Mouse (Mus musculus): ENCODE measurements at regions not wholly inside any gene's neighbourhood (a gene's known extent, or its start where the extent isn't known, plus 50 kb on each side); places are given as distances from the start of the nearest gene placed in this dataset.

DNA sequence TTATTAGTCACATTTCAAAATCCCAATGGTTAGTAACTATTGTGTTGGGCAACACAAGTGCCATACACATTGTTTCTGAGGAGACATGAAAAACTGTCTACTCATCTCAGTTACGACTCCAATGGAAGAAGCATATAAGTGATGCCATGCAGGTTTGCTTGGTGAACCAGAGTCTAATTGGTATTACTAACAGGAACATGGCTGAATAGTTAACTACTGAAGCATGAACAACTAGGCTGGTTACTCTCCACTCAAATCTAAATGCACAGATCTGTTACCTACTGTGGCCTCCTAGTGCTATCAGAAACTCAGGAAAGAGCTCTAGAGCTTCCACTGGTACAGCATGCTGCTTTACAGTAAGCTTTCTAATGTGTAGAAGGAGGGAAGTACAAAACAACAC lies 503.5 kb upstream of the Sox9 start:
- no peak for DNase-seq

DNA sequence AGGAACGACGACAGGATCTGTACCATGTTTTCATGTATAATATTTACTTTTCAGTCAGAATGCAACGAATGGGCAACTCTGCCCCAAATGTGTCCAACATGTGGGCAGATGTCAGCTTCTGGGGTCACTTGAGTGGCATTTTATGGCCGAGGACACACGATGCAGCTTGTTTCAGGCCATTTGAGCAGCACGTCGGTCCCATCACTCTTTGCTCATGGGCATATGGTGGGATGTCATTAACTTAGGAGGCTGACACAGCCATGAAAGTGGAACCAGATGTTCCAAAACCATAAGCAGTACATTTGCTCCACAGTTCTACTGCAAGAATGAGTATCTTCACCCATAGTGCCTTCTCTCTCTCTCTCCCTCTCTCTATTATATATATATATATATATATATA lies 499.1 kb upstream of the Sox9 start:
- DNase-seq: no peak

DNA sequence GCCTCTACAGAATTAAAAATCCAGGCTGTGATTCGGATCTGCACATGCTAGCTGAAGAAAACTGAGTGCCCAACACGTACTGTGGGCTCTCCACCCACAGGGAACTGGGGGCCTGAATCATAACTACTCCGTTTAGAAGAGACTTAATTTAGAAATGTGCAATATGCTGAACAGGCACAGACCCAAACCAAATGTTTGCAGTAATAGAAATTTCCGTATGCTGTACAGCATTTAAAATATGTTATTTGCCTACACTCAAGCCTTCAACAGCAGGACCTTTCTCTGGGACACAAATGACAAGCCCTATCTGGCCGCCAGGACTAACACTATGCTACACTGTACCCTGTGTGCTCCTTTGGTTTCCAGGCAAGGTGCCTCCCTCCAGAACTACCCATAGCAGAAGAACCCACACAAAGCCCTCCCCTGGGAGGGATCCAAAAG lies 483.1 kb upstream of the Sox9 start:
- DNase-seq: no peak

DNA sequence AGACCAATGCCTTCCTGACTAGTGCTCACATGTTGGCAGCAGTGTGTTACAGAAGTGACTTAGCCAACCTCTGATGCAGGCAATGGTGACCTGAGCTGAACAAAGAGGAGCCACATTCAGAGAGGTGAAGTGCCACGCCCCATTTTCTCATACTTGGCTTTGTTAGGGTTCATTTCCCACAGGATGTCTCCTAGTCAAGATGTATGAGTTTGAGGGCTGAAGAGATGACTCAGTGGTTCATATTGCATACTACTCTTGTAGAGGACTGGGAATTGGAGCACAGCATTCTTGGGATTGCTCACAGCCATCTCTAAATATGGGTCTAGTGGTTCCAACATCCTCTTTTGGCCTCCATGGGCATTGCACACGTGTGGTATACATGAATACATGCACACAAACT lies 478.9 kb upstream of the Sox9 start:
- no peak for DNase-seq

DNA sequence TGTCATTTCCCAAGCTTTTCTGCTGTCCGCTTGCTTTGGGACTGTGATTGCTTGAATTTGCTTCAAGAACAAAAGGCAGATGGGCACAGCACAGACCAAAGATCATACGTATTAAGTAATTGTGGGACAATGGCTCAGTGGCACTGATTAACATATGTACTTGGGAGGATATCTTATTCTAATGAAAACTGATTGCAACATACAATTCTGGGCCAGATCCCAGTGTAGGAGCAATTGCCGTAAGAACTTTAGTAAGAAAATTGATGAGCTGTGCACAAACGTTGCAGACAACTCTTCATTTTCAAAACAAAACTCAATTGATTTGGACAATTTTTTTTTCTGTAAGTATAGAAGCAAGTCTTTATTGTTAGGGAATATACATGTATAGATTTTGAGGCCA lies 456.2 kb upstream of the Sox9 start:
- DNase-seq: no peak

DNA sequence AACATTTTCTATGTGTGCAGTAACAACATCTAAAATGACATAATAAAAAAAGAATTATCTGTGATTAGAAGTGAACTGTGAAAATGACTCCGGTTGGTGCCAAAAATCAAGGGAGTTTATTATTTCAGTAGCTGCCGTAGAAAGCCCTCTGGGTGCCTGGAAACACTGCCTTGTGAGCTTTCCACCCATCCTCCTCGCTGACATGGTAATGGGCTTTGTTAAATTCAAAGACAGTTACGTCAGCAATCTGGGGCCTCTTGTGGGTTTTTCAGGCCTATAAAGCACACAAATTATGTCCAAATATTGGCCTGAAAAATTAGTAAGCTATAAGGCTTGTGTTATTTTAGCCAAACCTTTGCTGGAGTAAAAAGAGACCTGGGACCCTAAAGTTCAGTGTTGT lies 454.4 kb upstream of the Sox9 start:
- no peak for DNase-seq

DNA sequence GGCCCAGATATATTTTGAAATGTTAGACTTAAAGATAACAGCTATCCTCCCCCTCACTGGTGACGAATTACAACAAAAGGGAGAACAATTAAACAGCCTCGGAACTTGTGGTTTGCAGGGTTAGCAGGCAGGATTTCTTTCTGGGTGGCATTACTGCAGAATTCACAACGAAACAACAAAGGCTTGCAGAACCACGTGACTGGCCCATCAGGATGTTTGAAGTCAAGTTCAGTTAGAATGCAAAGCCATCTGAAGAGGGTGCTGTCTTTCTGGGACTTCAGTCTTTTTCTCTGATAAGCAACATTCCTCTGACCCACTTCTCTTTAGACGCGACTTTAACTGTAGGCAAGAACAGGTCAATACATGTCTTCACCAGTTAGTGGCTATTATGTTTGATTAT lies 436.9 kb upstream of the Sox9 start:
- DNase-seq: no peak

DNA sequence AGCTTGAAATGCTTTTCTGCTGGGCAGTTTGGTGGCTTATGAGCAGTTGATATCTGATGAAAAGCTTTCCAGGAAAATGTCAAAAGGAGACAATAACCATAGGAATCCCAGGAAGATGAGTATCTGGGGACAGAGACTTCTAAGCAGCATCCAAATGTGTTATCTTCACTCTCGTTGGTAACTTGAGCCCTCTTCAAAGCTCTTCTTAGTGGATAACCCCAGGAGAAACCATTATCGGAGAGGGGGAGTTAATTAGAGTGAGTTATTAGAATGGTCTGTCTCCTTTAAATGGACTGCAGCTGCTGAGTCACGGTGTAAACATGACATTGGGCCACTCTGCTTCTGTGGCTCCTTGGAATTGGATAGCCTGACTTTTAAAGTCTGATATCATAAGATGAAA lies 436.4 kb upstream of the Sox9 start:
- DNase-seq: no peak

DNA sequence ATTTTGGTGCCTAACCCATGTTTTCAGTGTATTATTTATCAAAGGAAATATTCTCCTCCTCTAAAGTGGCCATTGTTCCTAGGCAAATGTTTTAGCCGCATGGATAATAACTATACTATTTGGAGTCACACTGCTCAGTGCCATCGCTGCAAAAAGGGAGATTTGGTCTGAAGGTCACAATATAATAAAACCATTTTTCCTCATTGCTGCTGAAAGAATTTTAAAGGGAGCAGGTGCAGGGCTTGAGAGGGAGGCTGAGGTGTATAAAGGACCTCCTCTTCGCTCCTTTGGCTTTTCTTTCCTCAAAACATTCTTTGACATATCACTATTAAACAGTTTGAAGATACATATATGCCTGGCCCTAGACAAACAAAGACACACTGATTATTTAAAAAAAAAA lies 435.9 kb upstream of the Sox9 start:
- no peak for DNase-seq

DNA sequence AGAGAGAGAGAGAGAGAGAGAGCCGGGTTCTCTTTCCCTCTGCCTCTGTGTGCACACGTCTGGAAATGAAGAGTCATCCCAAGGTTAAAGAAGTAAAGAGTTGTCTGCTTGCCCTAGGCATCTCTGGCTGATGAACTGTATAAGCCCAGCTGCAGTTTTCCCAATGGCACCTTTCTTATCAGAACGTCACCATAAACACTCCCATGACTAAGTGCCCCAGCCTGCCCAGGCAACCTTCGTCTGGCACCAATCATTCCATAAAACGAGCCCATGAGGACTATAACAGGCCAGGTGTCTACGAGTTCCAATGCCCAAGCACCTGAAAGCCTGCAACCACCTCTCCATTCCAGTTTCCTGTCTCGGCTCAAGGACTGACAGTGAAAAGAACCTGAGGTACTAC lies 435.5 kb upstream of the Sox9 start:
- DNase-seq: no peak

DNA sequence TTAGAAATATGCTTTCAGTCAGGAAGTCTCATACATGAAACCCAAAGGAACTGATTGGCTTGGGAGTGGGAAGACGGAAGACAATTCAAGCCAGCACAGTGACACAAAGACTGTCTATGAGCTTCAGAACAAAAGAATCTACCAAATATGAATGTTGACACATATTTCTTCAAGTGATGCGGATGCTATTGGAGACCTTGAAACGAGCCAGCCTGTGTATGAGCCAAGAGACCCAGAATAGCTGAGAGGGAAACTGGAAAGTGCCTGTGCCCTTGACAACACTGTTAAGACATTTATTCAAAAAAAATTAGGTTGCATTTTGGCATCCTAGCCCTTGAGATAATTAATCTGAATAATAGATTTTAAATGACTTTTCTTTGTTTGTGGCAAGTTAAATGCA lies 426.7 kb upstream of the Sox9 start:
- no peak for DNase-seq

DNA sequence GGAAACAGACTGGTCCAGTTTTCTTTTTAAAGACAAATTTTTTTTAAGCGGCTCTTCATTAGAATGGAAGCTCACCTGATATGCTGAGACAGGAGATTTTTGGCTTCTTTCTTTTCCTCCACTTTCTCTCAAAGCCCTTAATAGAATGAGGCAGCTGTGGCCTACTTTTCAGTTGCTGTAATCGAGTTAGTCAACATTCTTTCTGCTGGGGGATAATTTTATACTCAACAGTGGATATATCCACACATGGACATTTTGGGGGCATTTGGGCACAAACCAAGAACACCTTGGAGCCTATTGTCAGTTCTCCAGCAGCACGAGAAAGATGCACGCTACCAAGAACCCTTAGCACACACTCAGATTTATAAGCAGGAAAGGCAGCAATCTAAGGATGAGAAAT lies 415.3 kb upstream of the Sox9 start:
- no peak for DNase-seq

DNA sequence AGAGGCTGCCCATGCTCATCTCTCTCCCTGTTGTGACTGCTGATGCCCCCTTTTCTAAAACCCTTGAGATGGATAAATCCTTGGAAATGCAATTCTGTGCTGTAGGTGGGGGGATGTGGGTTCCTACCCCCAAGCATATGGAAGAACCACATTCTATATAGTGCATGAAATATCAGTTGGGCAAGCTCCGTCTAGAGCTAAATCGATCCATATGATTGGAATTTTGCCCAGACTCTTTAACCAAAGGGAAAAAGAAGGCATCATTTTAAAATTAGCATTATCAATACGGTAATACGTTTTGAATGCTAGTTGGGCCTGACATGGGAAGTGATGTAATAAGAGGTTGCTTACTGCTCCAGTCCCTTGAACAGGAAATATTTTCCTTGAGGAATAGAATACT lies 411.1 kb upstream of the Sox9 start:
- DNase-seq: no peak

DNA sequence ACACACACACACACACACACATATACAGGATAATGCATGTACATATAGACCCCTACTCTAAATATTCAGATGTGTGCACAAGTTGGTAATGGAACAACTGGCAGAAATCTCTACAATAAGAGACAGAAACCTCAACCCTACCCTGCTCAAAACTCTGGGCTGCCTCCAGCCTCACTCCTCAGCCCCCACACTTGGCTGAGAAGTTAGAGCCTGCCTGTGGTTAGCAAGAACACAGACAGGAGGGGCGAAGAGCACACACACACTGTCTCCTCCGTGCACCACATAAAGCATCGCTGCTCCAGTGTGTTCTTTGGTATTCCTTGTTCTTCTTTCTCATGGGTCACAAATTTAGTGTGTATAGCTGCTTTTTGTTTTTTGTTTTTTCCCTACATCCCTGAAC lies 382.0 kb upstream of the Sox9 start:
- no peak for DNase-seq

DNA sequence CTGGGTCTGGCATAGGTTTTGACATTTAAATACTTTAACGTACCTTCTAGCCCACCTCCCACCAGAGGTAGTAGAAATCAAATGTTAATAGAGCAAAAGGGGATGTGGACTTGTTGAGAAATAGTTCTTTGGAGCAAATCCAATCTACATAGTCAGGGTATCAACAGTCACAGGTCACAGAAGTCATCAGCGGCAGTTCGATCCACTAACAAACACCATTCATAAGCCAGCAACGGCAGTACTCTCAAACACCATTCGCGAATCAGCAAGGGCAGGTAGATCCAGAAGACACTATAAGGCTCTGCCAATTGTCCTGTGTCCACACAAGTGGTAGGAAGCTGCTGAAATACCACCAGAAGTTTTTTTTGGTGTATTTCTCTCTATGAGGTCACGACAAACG lies 374.3 kb upstream of the Sox9 start:
- no peak for DNase-seq

DNA sequence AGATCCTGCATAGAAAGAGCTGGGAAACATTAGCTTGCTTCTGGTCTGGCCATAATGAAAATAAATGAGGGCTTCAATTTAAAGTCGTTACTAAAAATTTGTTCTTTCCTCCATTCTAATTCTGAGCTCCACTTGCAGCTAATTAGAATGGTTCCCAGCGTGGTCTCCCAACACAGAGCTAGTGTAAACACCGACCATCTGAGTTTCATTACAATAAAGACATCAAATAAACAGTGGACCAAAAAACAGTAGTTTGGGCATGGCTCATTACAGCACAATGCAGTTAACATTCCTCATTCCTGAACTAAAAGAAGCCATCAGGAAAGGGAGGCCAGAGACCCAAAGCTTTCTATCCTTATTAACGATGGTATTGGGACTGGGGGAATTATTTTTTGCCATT lies 369.6 kb upstream of the Sox9 start:
- no peak for DNase-seq

DNA sequence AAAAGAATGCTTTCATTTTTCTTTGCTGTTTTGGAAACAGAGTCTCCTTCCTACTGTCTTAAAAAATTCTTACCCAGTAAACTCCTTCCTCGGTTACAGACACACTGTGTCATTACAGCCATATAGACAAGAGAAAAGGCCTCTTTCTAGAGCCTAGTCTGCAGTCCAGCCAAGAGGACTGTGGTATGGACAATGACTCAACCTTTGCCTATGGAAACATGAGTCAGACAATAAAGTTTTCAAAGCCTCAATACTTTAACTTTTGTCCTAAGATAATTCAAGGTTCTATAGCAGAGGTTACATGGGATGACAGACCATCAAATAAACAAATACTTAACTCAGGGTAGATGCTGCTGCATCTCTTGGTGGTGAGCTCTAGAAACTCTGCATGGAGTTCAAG lies 339.4 kb upstream of the Sox9 start:
- DNase-seq: no peak

DNA sequence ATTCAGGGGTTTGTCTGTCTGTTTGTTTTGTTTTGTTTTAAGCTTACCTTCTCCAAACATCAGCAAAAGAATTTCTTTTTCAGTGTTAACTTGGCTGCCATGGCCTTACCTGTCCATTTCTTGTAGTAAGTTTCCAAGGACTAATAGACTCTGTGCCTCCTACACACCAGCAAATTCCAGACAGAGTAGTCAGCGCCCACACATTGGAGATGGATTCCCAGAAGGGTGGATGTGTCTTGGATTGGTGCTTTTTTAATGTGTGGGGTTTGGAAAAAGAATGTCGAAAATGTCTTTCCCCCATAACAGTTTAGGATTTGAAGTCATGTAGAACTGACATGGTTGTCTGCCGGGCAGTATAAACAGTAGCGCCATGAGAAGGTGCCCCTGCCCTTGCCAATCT lies 338.1 kb upstream of the Sox9 start:
- DNase-seq: no peak

DNA sequence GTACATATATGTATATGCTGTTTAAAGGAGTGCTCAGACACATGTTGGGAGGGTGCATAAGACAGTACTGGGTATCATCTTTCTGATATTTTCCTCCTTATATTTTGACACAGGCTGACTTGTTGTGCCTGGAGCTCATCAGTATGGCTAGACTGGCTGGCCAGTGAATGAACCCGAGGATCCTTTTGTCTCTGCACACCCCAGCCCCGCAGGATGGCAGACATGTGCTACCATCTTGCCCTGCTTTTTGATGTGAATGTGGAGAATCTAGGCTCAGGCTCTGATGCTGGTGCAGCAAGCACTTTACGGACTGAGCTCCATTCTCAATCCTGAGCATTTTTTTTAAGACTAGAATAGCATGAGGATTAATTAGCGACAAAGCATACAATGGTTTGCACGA lies 332.4 kb upstream of the Sox9 start:
- DNase-seq: no peak

DNA sequence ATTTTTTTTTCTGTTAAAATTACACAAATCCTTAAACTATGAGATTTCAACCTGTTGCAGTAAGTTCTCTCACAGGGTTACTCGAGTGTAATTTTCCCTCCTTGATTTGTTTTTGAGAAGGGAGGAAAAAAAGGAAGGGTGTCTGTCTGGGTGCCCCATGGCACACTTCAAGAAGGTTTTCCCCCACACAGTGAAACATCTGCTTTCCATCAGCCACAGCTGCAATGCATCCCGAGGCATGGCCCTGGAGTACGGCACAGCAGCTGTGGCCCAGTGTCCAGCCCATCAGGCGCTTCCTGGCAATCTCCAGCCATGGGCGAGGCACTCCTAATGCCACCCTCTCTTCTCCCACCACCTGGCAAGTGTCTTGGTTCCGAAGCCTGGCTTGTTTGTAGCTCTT lies 331.8 kb upstream of the Sox9 start:
- no peak for DNase-seq

DNA sequence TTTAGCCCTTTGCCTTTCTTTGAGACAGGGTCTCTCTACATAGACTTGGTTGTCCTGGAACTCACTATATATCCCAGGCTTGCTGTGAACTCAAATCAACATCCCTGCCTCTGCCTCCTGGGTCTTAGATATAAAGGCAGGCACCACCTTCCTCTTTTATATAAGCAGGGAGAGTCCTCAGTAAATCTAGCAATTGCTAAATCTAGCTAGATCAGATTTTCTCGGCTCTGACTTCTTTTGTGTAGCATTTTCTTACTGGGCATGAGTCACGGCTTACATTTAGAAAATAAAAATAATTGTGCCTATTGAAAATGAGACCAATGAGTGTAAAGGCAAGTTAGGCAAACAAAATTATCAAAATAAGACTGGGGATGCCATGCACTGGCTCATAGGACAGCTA lies 323.9 kb upstream of the Sox9 start:
- no peak for DNase-seq

DNA sequence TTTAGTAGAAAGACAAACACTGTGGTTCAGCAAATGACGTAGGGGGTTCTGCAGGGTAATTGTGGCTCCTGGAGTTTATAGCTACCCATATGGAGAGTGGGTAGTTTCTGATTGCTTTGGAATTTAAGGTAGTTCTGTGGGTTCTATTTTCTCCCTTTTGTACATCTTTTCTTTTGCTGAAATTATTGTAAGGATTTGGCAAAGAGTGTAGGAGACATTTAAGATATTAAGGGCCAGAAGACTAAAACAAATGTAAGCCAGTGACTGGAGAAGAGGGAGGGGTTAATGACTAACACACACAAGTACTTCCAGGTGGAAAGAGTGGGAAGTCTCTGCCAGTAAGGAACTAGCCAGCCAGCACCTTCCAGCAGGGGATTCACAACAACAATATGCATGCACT lies 318.9 kb upstream of the Sox9 start:
- DNase-seq: no peak

DNA sequence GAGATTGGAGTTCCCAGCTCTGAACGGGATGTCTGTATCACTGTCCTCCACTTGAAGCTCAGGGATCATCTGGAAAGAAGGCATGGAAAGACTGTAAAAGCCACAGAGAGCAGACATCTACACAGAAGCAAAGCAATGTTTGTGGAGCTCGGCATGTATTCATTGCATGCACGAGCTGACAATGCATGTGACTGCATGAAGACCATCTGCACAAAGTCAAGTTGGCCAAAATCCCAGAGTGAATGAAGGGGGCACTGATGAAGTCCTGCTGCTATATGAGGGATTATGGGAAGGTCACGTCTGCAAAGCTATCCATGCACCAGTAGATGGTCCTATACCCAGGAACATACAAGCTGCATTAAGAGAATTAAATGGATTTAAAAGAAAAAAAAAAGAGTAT lies 317.6 kb upstream of the Sox9 start:
- DNase-seq: no peak

DNA sequence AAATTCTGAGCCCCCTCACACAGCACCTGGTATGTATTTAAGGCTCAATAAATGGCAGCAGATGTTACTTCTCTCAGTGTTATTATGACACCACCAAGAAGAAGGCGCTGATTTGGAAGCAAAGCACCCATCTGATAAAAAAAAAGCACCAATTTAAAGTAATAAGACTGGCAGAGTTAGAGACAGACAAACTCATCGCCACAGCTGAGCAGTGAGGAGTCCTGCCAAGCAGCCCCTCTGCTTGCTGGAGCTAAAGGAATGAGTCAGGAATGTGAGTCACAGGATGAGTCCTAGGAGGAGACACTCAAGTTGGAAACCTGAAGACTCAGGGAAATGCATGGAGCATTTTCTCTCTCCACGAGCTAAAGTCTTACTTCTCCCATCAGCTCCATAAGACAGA lies 311.7 kb upstream of the Sox9 start:
- DNase-seq: no peak

DNA sequence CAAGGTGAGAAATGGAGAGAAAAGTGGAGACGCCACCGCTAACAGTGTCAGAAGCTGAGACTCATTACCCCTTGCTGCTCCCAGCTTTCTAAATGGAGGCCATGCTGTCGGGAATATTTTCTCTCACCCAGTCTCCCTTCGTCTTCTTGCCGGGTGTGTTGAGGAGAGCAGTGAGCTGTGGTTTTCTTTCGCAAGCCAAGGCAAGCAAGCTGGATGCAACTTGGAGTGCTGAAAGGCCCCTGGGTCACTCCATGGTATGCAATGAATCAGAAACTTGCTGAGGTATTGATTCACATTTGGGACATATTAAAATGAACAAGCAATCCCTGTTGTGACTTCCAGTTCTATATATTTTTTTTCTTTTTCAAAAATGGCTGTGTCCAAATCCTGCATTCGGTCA lies 308.8 kb upstream of the Sox9 start:
- no peak for DNase-seq

DNA sequence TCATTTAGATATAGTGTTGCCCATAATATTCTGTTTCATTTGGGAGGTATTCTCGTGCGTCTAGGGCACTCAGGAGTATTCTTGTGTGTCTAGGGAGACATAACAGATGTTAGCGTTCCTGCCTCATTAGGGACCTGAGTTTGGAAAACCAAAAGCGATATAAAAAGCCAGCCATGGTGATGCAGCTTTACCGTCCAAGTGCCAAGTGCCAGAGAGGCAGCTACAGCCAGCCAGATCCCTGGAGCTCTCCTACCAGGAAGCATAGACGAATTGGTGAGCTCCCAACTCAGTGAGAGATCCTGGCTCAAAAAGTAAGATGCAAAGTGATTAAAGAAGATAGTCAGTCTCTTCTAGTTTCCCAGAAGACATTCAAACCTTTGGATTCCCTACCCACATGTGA lies 308.3 kb upstream of the Sox9 start:
- no peak for DNase-seq

DNA sequence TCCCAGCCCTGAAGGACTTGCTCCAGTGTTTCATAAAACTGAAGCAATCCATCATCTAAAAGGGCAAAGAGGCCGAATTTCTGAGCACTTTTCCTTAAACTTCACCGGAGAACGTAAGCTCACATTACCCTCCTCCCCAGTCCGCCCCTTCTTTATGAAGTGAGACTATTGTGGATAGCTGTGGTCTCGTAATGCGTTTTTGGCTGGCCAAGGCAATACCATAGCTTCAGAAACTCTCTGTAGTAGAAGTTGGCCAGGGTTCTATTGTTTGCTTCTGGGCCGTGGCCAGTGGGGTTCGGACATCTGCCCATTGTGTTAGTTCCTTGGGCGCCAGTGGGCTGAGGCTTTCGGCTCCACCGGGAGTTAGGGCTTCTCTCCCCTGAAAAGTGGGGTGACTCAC lies 301.7 kb upstream of the Sox9 start:
- DNase-seq: no peak

Measured in thymus, postnatal 4 days (tissue).